Mouse (Mus musculus): Measurements from ENCODE around the gene Sult2b1. TPM values are rescaled to one million over a fixed set of nuclear protein-coding genes. Genes with fewer than 3 reads are reported as not detected.

Gene Sult2b1
- total and polyA plus RNA-seq, 2 experiments, result not detected

GRCm38 (mm10) chr7:45748110-45748509, 36.4 kb downstream of the Sult2b1 start:
- 70% methylated on average over 7 of the region's 7 CpGs for WGBS
- DNase-seq (ENCODE audit: extremely low read depth, low read depth, low spot score), result no peak
- no peaks in the 10 kb centered on the region; the same call in none of the 2 replicates for H3K27me3 ChIP-seq (ENCODE audit: control insufficient read depth, insufficient read depth, low read length)

GRCm38 (mm10) chr7:45747450-45747849, 37.0 kb downstream of the Sult2b1 start:
- DNase-seq (ENCODE audit: extremely low read depth, low read depth, low spot score), result no peak
- WGBS, result 90% methylated on average over 5 of the region's 5 CpGs
- Histone ChIP-seq H3K4me1 (ENCODE audit: control insufficient read depth, insufficient read depth, low read length) (no peaks in the 10 kb centered on the region), H3K79me2 (ENCODE audit: control insufficient read depth, insufficient read depth, low read length) (no peaks in the 10 kb centered on the region), H3K4me3 (ENCODE audit: insufficient read depth, low read depth, low read length) (no peak overlapping the region), H3K9ac (ENCODE audit: low read depth, low read length) (no peak overlapping the region), H3K27ac (replicated peaks; ENCODE audit: insufficient read depth, low read depth, low read length) (no peak overlapping the region), H3K36me3 (ENCODE audit: control insufficient read depth, insufficient read depth, low read length) (no peaks in the 10 kb centered on the region), H3K27me3 (ENCODE audit: control insufficient read depth, insufficient read depth, low read length) (no peaks in the 10 kb centered on the region; the same call in none of the 2 replicates)
- TF ChIP-seq POLR2A (IDR thresholded peaks at IDR 0.05; ENCODE audit: extremely low read depth, insufficient read depth, low read length), result no peak
- TF ChIP-seq CTCF (IDR thresholded peaks at IDR 0.05; ENCODE audit: low read depth, low read length), result no peak

More at GRCm38 (mm10) chr7:45748110-45748509, 36.4 kb downstream of the Sult2b1 start:
- Histone ChIP-seq H3K4me3 (ENCODE audit: insufficient read depth, low read depth, low read length) (no peak overlapping the region), H3K9ac (ENCODE audit: low read depth, low read length) (no peak overlapping the region), H3K36me3 (ENCODE audit: control insufficient read depth, insufficient read depth, low read length) (no peaks in the 10 kb centered on the region), H3K79me2 (ENCODE audit: control insufficient read depth, insufficient read depth, low read length) (no peaks in the 10 kb centered on the region), H3K27ac (replicated peaks; ENCODE audit: insufficient read depth, low read depth, low read length) (no peak overlapping the region), H3K4me1 (ENCODE audit: control insufficient read depth, insufficient read depth, low read length) (no peaks in the 10 kb centered on the region)
- TF ChIP-seq POLR2A (IDR thresholded peaks at IDR 0.05; ENCODE audit: extremely low read depth, insufficient read depth, low read length), result no peak

GRCm38 (mm10) chr7:45746518-45746917, 38.0 kb downstream of the Sult2b1 start:
- Histone ChIP-seq H3K79me2 (ENCODE audit: control insufficient read depth, insufficient read depth, low read length) (no peaks in the 10 kb centered on the region), H3K27ac (replicated peaks; ENCODE audit: insufficient read depth, low read depth, low read length) (no peak overlapping the region), H3K27me3 (ENCODE audit: control insufficient read depth, insufficient read depth, low read length) (no peaks in the 10 kb centered on the region; the same call in none of the 2 replicates), H3K4me1 (ENCODE audit: control insufficient read depth, insufficient read depth, low read length) (no peaks in the 10 kb centered on the region), H3K9ac (ENCODE audit: low read depth, low read length) (no peak overlapping the region), H3K36me3 (ENCODE audit: control insufficient read depth, insufficient read depth, low read length) (no peaks in the 10 kb centered on the region), H3K4me3 (ENCODE audit: insufficient read depth, low read depth, low read length) (no peak overlapping the region)
- no peak for DNase-seq (ENCODE audit: extremely low read depth, low read depth, low spot score)
- 73% methylated on average over 6 of the region's 6 CpGs for WGBS
- TF ChIP-seq CTCF (IDR thresholded peaks at IDR 0.05; ENCODE audit: low read depth, low read length) (peak; percentile 57; the same call in 1 of the 2 replicates), POLR2A (IDR thresholded peaks at IDR 0.05; ENCODE audit: extremely low read depth, insufficient read depth, low read length) (no peak)

- 16% methylated on average over 2 of the region's 2 CpGs for WGBS
- H3K36me3 ChIP-seq (ENCODE audit: control insufficient read depth, insufficient read depth, low read length), result no peaks in the 10 kb centered on the region
- no peaks in the 10 kb centered on the region for H3K4me1 ChIP-seq (ENCODE audit: control insufficient read depth, insufficient read depth, low read length)
- TF ChIP-seq POLR2A (IDR thresholded peaks at IDR 0.05; ENCODE audit: extremely low read depth, insufficient read depth, low read length) (no peak), CTCF (IDR thresholded peaks at IDR 0.05; ENCODE audit: low read depth, low read length) (no peak)
- H3K4me3 ChIP-seq (ENCODE audit: insufficient read depth, low read depth, low read length), result no peak overlapping the region
- H3K27me3 ChIP-seq (ENCODE audit: control insufficient read depth, insufficient read depth, low read length), result no peaks in the 10 kb centered on the region; the same call in 1 of the 2 replicates
- DNase-seq (ENCODE audit: extremely low read depth, low read depth, low spot score), result peak; percentile 41
- no peaks in the 10 kb centered on the region for H3K79me2 ChIP-seq (ENCODE audit: control insufficient read depth, insufficient read depth, low read length)
- no peak overlapping the region for H3K9ac ChIP-seq (ENCODE audit: low read depth, low read length)
- H3K27ac ChIP-seq (replicated peaks; ENCODE audit: insufficient read depth, low read depth, low read length), result no peak overlapping the region
Observed at GRCm38 (mm10) chr7:45744387-45744786, 40.1 kb downstream of the Sult2b1 start.

- Histone ChIP-seq H3K36me3 (ENCODE audit: control insufficient read depth, insufficient read depth, low read length) (no peaks in the 10 kb centered on the region), H3K4me1 (ENCODE audit: control insufficient read depth, insufficient read depth, low read length) (no peaks in the 10 kb centered on the region), H3K9ac (ENCODE audit: low read depth, low read length) (no peak overlapping the region), H3K79me2 (ENCODE audit: control insufficient read depth, insufficient read depth, low read length) (no peaks in the 10 kb centered on the region), H3K4me3 (ENCODE audit: insufficient read depth, low read depth, low read length) (no peak overlapping the region), H3K27me3 (ENCODE audit: control insufficient read depth, insufficient read depth, low read length) (no peaks in the 10 kb centered on the region; the same call in 1 of the 2 replicates), H3K27ac (replicated peaks; ENCODE audit: insufficient read depth, low read depth, low read length) (no peak overlapping the region)
- TF ChIP-seq CTCF (IDR thresholded peaks at IDR 0.05; ENCODE audit: low read depth, low read length), result no peak
- TF ChIP-seq POLR2A (IDR thresholded peaks at IDR 0.05; ENCODE audit: extremely low read depth, insufficient read depth, low read length), result no peak
- DNase-seq (ENCODE audit: extremely low read depth, low read depth, low spot score), result no peak
- WGBS, result 33% methylated on average over 19 of the region's 19 CpGs
Observed at GRCm38 (mm10) chr7:45742338-45742737, 42.1 kb downstream of the Sult2b1 start.

- DNase-seq (ENCODE audit: extremely low read depth, low read depth, low spot score), result no peak
Observed at GRCm38 (mm10) chr7:45741777-45742176, 42.7 kb downstream of the Sult2b1 start.

More at GRCm38 (mm10) chr7:45741777-45742176, 42.7 kb downstream of the Sult2b1 start:
- no peak overlapping the region for H3K27ac ChIP-seq (replicated peaks; ENCODE audit: insufficient read depth, low read depth, low read length)
- H3K27me3 ChIP-seq (ENCODE audit: control insufficient read depth, insufficient read depth, low read length), result no peaks in the 10 kb centered on the region; the same call in 1 of the 2 replicates
- no peaks in the 10 kb centered on the region for H3K79me2 ChIP-seq (ENCODE audit: control insufficient read depth, insufficient read depth, low read length)
- no peaks in the 10 kb centered on the region for H3K4me1 ChIP-seq (ENCODE audit: control insufficient read depth, insufficient read depth, low read length)
- TF ChIP-seq POLR2A (IDR thresholded peaks at IDR 0.05; ENCODE audit: extremely low read depth, insufficient read depth, low read length), result no peak
- TF ChIP-seq CTCF (IDR thresholded peaks at IDR 0.05; ENCODE audit: low read depth, low read length), result no peak
- H3K36me3 ChIP-seq (ENCODE audit: control insufficient read depth, insufficient read depth, low read length), result no peaks in the 10 kb centered on the region
- WGBS, result 50% methylated on average over 11 of the region's 11 CpGs
- H3K4me3 ChIP-seq (ENCODE audit: insufficient read depth, low read depth, low read length), result no peak overlapping the region; the same call in 1 of the 2 replicates
- no peak overlapping the region for H3K9ac ChIP-seq (ENCODE audit: low read depth, low read length)

Data from liver, adult 2 months (tissue).